Mouse (Mus musculus) spleen, adult 2 months (tissue): ENCODE measurements around the gene Cd3g. TPM values are rescaled to one million over a fixed set of nuclear protein-coding genes. Genes with fewer than 3 reads are reported as not detected.

Experiments
- DNase-seq, 2 experiments: peaks; one replicate each; pipeline versions ENCODE4 v3.0.0 to v3.0.0-alpha.2; 2012 to 2021; ENCODE audit warnings: low spot score in 2 of 2, low read depth in 1 of 2
- H3K27ac ChIP-seq: fragments of 200-500 bp; 2 replicates; pipeline ENCODE4 v1.5.1; 2012; ENCODE audit warnings: low read length, inconsistent platforms; ENCODE audit not compliant: insufficient read depth
- H3K27me3 ChIP-seq: fragments of 200-500 bp; 2 replicates; pipeline ENCODE4 v1.6.1; 2012; ENCODE audit warnings: mild to moderate bottlenecking, moderate library complexity, low read length, inconsistent platforms; ENCODE audit not compliant: control insufficient read depth, insufficient read depth
- H3K36me3 ChIP-seq: fragments of 200-500 bp; 2 replicates; pipeline ENCODE4 v1.6.1; 2012; ENCODE audit warnings: mild to moderate bottlenecking, low read length, inconsistent platforms; ENCODE audit not compliant: control insufficient read depth, insufficient read depth
- H3K4me1 ChIP-seq: fragments of 200-500 bp; 2 replicates; pipeline ENCODE4 v1.6.1; 2011; ENCODE audit warnings: inconsistent platforms; ENCODE audit not compliant: control insufficient read depth, insufficient read depth, insufficient read length
- H3K4me3 ChIP-seq: fragments of 200-500 bp; 2 replicates; pipeline ENCODE4 v1.5.1; 2011; ENCODE audit warnings: mild to moderate bottlenecking, inconsistent platforms; ENCODE audit not compliant: insufficient read depth, insufficient read length; ENCODE audit errors: extremely low read depth
- CTCF ChIP-seq: fragments of 200-500 bp; IDR thresholded peaks from 2 replicates; pipeline ENCODE4 v1.5.1; 2011; ENCODE audit warnings: mild to moderate bottlenecking, inconsistent platforms; ENCODE audit not compliant: insufficient read depth, insufficient read length, insufficient replicate concordance; ENCODE audit errors: extremely low read depth
- POLR2A ChIP-seq: fragments of 200-500 bp; IDR thresholded peaks from 2 replicates; pipeline ENCODE4 v1.6.1; 2011; ENCODE audit warnings: low read depth, low read length, inconsistent platforms
- WGBS: fragments of 180-500 bp; shearing (Covaris S2); methylation state at CpG from one replicate; pipeline ENCODE4 v1.1.7; 2018; 5-methylcytosine and 5-hydroxymethylcytosine counted together
- polyA plus RNA-seq: library from polyadenylated mRNA; depleted of rRNA; stranded (reverse); fragments of >200 nt; gene quantifications from 2 replicates; pipeline ENCODE4 v1.2.3, GENCODE M21; 2012

The Cd3g gene
- polyA plus RNA-seq, 1 experiment, result 14.5 TPM

- no peak for TF ChIP-seq CTCF
- TF ChIP-seq POLR2A, result no peak
- H3K36me3 ChIP-seq, result no peaks in the 10 kb centered on the region
- H3K4me3 ChIP-seq, result no peak overlapping the region
- DNase-seq, result no peak
- no peaks in the 10 kb centered on the region for H3K27me3 ChIP-seq
- H3K4me1 ChIP-seq, result no peaks in the 10 kb centered on the region; the same call in 1 of the 2 replicates
- 62% methylated on average over 6 of the region's 6 CpGs for WGBS
- no peak overlapping the region for H3K27ac ChIP-seq
These were observed 18.9 kb upstream of the Cd3g start for GRCm38 (mm10) chr9:44999171-44999570.

DNA sequence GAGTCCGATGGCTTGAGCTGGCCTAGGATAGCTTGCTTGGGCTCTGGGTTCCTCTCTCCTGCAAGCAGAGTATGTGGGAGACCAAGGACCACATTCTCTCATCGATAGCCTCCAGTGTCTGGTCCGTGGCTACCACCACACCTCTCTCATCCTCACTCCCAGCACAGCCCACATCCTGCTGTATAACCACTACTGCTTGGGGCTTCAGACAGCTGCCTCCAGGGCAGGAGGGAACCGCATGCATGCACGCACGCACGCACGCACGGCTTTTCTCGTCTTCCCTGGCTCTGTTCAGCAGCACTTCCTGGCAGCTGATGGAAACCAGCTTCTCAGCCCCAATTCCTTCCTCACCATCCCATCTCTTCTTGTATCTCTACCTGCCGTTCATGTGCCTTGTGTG lies 17.9 kb upstream of the Cd3g start:
- Histone ChIP-seq H3K27ac (no peak overlapping the region), H3K36me3 (no peaks in the 10 kb centered on the region), H3K4me1 (no peaks in the 10 kb centered on the region; the same call in 1 of the 2 replicates), H3K4me3 (no peak overlapping the region), H3K27me3 (no peaks in the 10 kb centered on the region)
- DNase-seq, result no peak
- 22% methylated on average over 11 of the region's 11 CpGs for WGBS
- TF ChIP-seq POLR2A (no peak), CTCF (no peak)

DNA sequence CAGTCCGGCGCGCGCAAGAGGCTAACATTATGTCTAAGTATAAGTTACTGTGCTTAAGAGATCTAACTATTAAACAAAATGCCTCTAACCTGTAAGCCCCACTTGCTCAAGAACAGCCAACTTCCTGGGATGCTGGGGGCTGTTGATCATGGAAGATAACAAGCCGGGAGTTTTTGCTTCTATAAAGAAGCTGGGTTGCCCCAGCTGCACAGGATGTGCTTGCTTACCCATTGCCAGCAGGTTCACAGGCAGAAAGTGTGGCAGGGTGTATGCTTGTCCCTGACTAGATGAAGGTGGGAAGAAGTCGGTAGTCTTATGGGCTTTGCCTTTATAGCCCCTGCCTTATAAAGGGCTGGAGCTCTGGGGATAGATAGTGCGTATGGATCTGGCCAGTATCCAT lies 16.4 kb upstream of the Cd3g start:
- no peaks in the 10 kb centered on the region for H3K36me3 ChIP-seq

GRCm38 (mm10) chr9:44994962-44995361 lies 14.7 kb upstream of the Cd3g start:
- Histone ChIP-seq H3K27ac (no peak overlapping the region), H3K36me3 (no peaks in the 10 kb centered on the region), H3K4me3 (no peak overlapping the region), H3K4me1 (no peaks in the 10 kb centered on the region; the same call in 1 of the 2 replicates), H3K27me3 (no peaks in the 10 kb centered on the region)
- WGBS, result 82% methylated on average over 4 of the region's 4 CpGs
- no peak for DNase-seq
- TF ChIP-seq CTCF (no peak), POLR2A (no peak)

More for the DNA sequence above, 16.4 kb upstream of the Cd3g start:
- no peak for DNase-seq
- TF ChIP-seq CTCF, result no peak
- no peak for TF ChIP-seq POLR2A
- no peaks in the 10 kb centered on the region; the same call in 1 of the 2 replicates for H3K4me1 ChIP-seq
- no peak overlapping the region for H3K4me3 ChIP-seq
- H3K27me3 ChIP-seq, result no peaks in the 10 kb centered on the region
- H3K27ac ChIP-seq, result no peak overlapping the region
- 86% methylated on average over 7 of the region's 7 CpGs for WGBS

- Histone ChIP-seq H3K36me3 (no peaks in the 10 kb centered on the region), H3K4me3 (no peak overlapping the region), H3K27ac (no peak overlapping the region), H3K27me3 (no peaks in the 10 kb centered on the region), H3K4me1 (no peaks in the 10 kb centered on the region; the same call in 1 of the 2 replicates)
- TF ChIP-seq POLR2A (no peak), CTCF (no peak)
- no peak for DNase-seq
- WGBS, result 68% methylated on average over 2 of the region's 2 CpGs
These were observed 13.0 kb upstream of the Cd3g start for GRCm38 (mm10) chr9:44993268-44993667.

DNA sequence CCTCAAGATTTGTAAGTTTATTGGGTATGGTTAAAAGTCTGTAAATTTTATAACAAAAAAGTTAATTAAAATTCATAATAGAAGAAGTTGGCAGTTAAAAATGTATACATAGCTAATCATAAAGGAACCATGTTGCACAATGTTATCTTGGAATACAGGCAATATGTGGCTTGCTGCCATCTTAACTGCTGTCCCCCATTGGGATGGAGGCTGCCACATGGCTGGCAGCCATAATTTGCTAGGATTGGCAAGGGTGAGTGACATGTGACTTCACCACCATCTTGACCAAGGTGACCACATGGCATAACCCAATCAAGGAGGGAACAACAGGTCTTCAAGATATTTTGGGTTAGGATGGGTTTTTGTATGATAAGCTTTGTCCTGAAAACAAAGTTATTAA lies 12.0 kb upstream of the Cd3g start:
- TF ChIP-seq POLR2A, result no peak
- TF ChIP-seq CTCF, result no peak
- Histone ChIP-seq H3K27ac (no peak overlapping the region), H3K27me3 (no peaks in the 10 kb centered on the region), H3K4me3 (no peak overlapping the region), H3K36me3 (no peaks in the 10 kb centered on the region), H3K4me1 (no peaks in the 10 kb centered on the region)
- no peak for DNase-seq

DNA sequence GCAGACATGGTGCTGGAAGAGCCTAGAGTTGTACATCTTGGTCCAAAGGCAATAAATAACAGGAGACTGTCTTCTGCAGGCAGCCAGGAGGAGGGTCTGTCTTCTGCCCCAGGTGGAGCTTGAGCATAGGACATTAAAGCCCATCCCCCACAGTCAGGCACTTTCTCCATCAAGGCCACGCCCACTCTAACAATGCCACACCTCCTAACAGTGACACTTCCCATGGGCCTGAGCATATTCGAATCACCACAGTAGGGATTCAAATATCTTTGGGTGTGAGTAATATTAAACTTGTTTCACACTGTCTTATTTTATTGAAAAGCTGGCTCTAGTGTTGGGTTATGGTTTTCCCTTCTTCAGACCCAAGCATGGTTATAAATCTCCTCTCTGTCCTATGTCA lies 11.6 kb upstream of the Cd3g start:
- Histone ChIP-seq H3K27ac (no peak overlapping the region), H3K36me3 (no peaks in the 10 kb centered on the region), H3K4me1 (no peaks in the 10 kb centered on the region; the same call in 1 of the 2 replicates), H3K27me3 (no peaks in the 10 kb centered on the region), H3K4me3 (no peak overlapping the region)
- TF ChIP-seq POLR2A, result no peak
- no peak for TF ChIP-seq CTCF
- no peak for DNase-seq
- 84% methylated on average over 2 of the region's 2 CpGs for WGBS
